Mouse (Mus musculus): Measurements from ENCODE around the gene Arhgef25.
"Not testable (repeated sequence)": the region's sequence is repeated elsewhere in the genome, so short reads cannot be mapped to it uniquely, and the experiment has no call there.

Arhgef25 gene

GRCm38 (mm10) chr10:127166771-127167613 lies 22.9 kb downstream of the Arhgef25 start:
- peak in 1 of 2 experiments; percentile 33 for DNase-seq (ENCODE audit: low read depth in 1 of 2, low spot score in 2 of 2)

GRCm38 (mm10) chr10:127166404-127166715 lies 23.5 kb downstream of the Arhgef25 start:
- no peak for DNase-seq (ENCODE audit: low read depth in 1 of 2, low spot score in 2 of 2)

- peak in 1 of 2 experiments; percentile 54 for DNase-seq (ENCODE audit: low read depth in 1 of 2, low spot score in 2 of 2)
Observed at GRCm38 (mm10) chr10:127165654-127166403, 24.1 kb downstream of the Arhgef25 start.

GRCm38 (mm10) chr10:127165354-127165653 lies 24.6 kb downstream of the Arhgef25 start:
- no peak for DNase-seq (ENCODE audit: low read depth in 1 of 2, low spot score in 2 of 2)

- peak; percentile 54 to 77 for DNase-seq (ENCODE audit: low read depth in 1 of 2, low spot score in 2 of 2)
Observed at GRCm38 (mm10) chr10:127164631-127165353, 25.1 kb downstream of the Arhgef25 start, which contains the start of gene B4galnt1. Gene B4galnt1, plus strand, starts transcription at chr10:127165225.

- no peak for DNase-seq (ENCODE audit: low read depth in 1 of 2, low spot score in 2 of 2)
Observed at GRCm38 (mm10) chr10:127164190-127164589, 25.7 kb downstream of the Arhgef25 start.

- DNase-seq (ENCODE audit: low read depth in 1 of 2, low spot score in 2 of 2) = not testable (repeated sequence)
Observed at GRCm38 (mm10) chr10:127162771-127163261, 27.1 kb downstream of the Arhgef25 start.

GRCm38 (mm10) chr10:127160728-127161127 lies 29.2 kb downstream of the Arhgef25 start:
- DNase-seq (ENCODE audit: low read depth in 1 of 2, low spot score in 2 of 2) = no peak

- no peak for DNase-seq (ENCODE audit: low read depth in 1 of 2, low spot score in 2 of 2)
Observed at GRCm38 (mm10) chr10:127160081-127160480, 29.8 kb downstream of the Arhgef25 start.

- DNase-seq (ENCODE audit: low read depth in 1 of 2, low spot score in 2 of 2) = no peak
Observed at GRCm38 (mm10) chr10:127158471-127158870, 31.4 kb downstream of the Arhgef25 start.

- no peak for DNase-seq (ENCODE audit: low read depth in 1 of 2, low spot score in 2 of 2)
Observed at GRCm38 (mm10) chr10:127156511-127156910, 33.4 kb downstream of the Arhgef25 start.

GRCm38 (mm10) chr10:127156089-127156488 lies 33.8 kb downstream of the Arhgef25 start:
- no peak for DNase-seq (ENCODE audit: low read depth in 1 of 2, low spot score in 2 of 2)

GRCm38 (mm10) chr10:127154652-127155051 lies 35.2 kb downstream of the Arhgef25 start:
- no peak for DNase-seq (ENCODE audit: low read depth in 1 of 2, low spot score in 2 of 2)

- no peak for DNase-seq (ENCODE audit: low read depth in 1 of 2, low spot score in 2 of 2)
Observed at GRCm38 (mm10) chr10:127154241-127154640, 35.6 kb downstream of the Arhgef25 start.

GRCm38 (mm10) chr10:127153323-127153722 lies 36.6 kb downstream of the Arhgef25 start:
- DNase-seq (ENCODE audit: low read depth in 1 of 2, low spot score in 2 of 2) = no peak

- DNase-seq (ENCODE audit: low read depth in 1 of 2, low spot score in 2 of 2) = not testable (repeated sequence)
Observed at GRCm38 (mm10) chr10:127152556-127152955, 37.3 kb downstream of the Arhgef25 start.

GRCm38 (mm10) chr10:127151233-127151632 lies 38.6 kb downstream of the Arhgef25 start:
- DNase-seq (ENCODE audit: low read depth in 1 of 2, low spot score in 2 of 2) = not testable (repeated sequence)

GRCm38 (mm10) chr10:127150471-127150872 lies 39.4 kb downstream of the Arhgef25 start:
- no peak for DNase-seq (ENCODE audit: low read depth in 1 of 2, low spot score in 2 of 2)

- no peak for DNase-seq (ENCODE audit: low read depth in 1 of 2, low spot score in 2 of 2)
Observed at GRCm38 (mm10) chr10:127147135-127147534, 42.7 kb downstream of the Arhgef25 start.

- DNase-seq (ENCODE audit: low read depth in 1 of 2, low spot score in 2 of 2) = no peak
Observed at GRCm38 (mm10) chr10:127145303-127145702, 44.6 kb downstream of the Arhgef25 start.

GRCm38 (mm10) chr10:127144536-127144935 lies 45.3 kb downstream of the Arhgef25 start:
- no peak for DNase-seq (ENCODE audit: low read depth in 1 of 2, low spot score in 2 of 2)
